Mouse (Mus musculus): ENCODE results near the gene Polg2.
"Not testable (repeated sequence)": the region's sequence is repeated elsewhere in the genome, so short reads cannot be mapped to it uniquely, and the experiment has no call there.

The Polg2 gene

GRCm38 (mm10) chr11:106724916-106725235, 54.5 kb downstream of the Polg2 start:
- DNase-seq (ENCODE audit: low spot score) = not testable (repeated sequence)

GRCm38 (mm10) chr11:106724176-106724915, 55.0 kb downstream of the Polg2 start:
- DNase-seq (ENCODE audit: low spot score) = no peak

- no peak for DNase-seq (ENCODE audit: low spot score)
Observed at GRCm38 (mm10) chr11:106723611-106724125, 55.7 kb downstream of the Polg2 start.

- no peak for DNase-seq (ENCODE audit: low spot score)
Observed at GRCm38 (mm10) chr11:106722831-106723361, 56.4 kb downstream of the Polg2 start.

GRCm38 (mm10) chr11:106720379-106720778, 59.0 kb downstream of the Polg2 start:
- DNase-seq (ENCODE audit: low spot score) = no peak
